Mouse (Mus musculus) cortical plate, adult 2 months (tissue): ENCODE measurements around the gene Agbl1. TPM values are rescaled to one million over a fixed set of nuclear protein-coding genes. Genes with fewer than 3 reads are reported as not detected.

Experiments
- H3K27ac ChIP-seq: fragments of 200-500 bp; 2 replicates; pipeline ENCODE4 v1.5.1; 2012; ENCODE audit warnings: low read length, control low read depth, inconsistent platforms; ENCODE audit not compliant: insufficient read depth
- H3K4me1 ChIP-seq: fragments of 200-500 bp; 2 replicates; pipeline ENCODE4 v1.6.1; 2011; ENCODE audit warnings: low read length; ENCODE audit not compliant: control insufficient read depth, insufficient read depth
- H3K4me3 ChIP-seq: fragments of 200-500 bp; 2 replicates; pipeline ENCODE4 v1.5.1; 2011; ENCODE audit warnings: mild to moderate bottlenecking, low read length, control low read depth; ENCODE audit not compliant: insufficient read depth
- CTCF ChIP-seq: fragments of 200-500 bp; IDR thresholded peaks from 2 replicates; pipeline ENCODE4 v1.5.1; 2011; ENCODE audit warnings: mild to moderate bottlenecking, control low read depth, low read length; ENCODE audit not compliant: insufficient read depth; ENCODE audit errors: extremely low read depth
- POLR2A ChIP-seq: fragments of 200-500 bp; IDR thresholded peaks from 2 replicates; pipeline ENCODE4 v1.6.1; 2011; ENCODE audit warnings: mild to moderate bottlenecking, low read length, control low read depth; ENCODE audit not compliant: insufficient read depth; ENCODE audit errors: extremely low read depth
- polyA plus RNA-seq: library from polyadenylated mRNA; depleted of rRNA; stranded (reverse); fragments of >200 nt; gene quantifications from 2 replicates; pipeline ENCODE4 v1.2.3, GENCODE M21; 2012

Agbl1 gene
- polyA plus RNA-seq, 1 experiment = 0.19 TPM

DNA sequence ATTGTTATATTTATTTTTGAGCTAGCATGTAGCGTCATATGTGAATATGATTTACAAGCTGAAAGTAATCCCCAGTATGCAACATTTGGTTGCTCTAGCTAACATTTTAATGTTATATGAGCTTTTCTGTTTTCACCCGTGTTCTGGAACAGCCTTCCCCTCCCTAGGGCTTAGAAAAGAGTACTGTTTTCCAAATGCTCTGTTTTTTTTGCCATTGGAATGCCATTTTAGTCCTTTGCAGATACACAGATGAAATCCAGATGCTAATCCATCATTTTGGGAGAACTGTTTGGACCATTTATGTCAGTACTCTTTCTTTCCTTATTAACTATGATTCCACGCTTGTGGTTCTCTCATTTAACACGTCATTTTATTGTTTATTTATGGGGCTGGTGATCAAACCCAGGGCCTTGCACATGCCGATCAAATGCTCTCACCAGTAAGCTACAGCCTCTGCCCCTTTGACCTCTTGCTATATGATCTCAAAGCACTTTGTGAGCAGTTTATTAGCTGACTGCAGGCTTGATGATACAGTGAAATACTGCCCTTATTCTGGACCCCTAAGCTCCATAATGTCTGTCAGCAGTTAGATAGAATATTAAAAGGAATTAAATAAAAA, 547.7 kb downstream of the Agbl1 start:
- TF ChIP-seq CTCF = no peak
- no peak for TF ChIP-seq POLR2A
- H3K4me1 ChIP-seq = no peaks in the 10 kb centered on the region
- H3K4me3 ChIP-seq = no peak overlapping the region
- no peak overlapping the region for H3K27ac ChIP-seq

DNA sequence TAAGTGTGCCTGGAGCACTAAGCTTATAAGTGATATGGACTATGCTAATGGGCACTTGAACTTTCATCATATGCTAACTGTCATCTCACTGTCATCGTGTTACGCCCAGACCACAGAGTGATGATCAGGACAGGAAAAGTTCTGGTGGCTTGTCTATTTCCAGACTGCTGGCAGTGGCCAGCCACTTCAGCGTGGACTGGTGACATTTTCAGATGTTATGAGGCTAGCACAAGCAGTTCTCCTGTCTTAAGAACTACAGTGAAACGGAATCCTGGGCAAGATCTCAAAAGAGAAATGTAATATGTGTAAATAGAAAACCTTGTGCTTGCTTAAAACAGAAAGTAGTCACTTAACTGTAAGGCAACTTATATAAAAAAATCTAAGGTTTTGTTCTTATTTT, 550.8 kb downstream of the Agbl1 start:
- H3K27ac ChIP-seq = no peak overlapping the region
- no peak overlapping the region for H3K4me3 ChIP-seq
- no peaks in the 10 kb centered on the region for H3K4me1 ChIP-seq
- TF ChIP-seq CTCF (no peak), POLR2A (no peak)

DNA sequence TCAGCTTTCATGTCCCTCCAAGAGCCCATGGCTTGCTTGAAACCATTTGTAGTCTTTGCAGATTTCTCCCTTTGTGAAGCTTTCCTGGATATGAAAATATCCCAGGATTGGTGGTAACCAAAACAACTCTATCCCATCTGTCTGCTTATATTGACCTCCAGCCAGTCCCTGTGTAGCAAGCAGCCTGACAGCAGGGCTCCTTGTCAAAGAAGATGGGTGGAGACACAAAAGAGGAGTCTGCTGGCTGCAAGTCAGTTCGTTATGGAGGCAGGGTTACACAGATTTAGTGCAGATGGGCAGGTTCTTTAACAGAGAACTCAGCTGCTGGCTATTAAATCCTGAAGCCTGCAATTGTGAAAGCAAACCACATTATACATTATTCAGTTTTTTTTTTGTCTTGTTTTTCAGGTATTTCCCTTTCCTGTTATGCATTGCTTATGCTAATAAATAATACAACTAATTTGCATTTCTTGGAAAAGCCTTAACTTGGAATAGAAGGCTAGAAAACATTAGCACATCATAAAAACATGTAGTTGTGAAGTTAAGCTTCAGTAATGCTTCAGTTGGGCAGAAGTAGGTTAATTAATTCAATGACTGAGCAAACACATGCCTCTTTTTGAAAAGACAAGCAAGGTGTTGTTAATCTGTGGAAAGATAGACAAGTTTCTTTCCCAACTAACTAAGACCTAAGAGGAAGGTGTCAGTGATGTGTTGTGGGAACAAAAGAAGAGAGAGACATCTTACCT, 559.0 kb downstream of the Agbl1 start:
- TF ChIP-seq CTCF (no peak), POLR2A (no peak)
- Histone ChIP-seq H3K27ac (no peak overlapping the region), H3K4me3 (no peak overlapping the region), H3K4me1 (no peaks in the 10 kb centered on the region)

DNA sequence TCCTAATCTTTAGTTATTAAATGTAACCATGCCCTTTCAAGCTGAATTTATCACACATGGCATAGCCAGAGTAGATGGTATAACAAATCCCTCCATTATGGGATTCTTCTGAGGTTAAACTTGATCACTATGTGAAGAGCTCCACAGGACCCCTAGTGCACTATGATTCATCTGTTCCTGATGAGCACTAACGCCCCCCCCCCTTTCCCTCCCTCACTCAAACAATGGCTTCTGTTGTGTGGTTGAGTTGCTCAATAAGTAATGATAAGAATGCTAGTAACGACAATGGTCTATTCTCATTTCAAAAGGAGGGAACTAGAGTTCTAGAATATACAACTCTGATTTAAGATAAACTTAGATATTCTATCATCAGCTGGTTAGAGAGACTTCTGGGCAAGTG, 560.4 kb downstream of the Agbl1 start:
- TF ChIP-seq CTCF = no peak
- Histone ChIP-seq H3K27ac (no peak overlapping the region), H3K4me3 (no peak overlapping the region), H3K4me1 (no peaks in the 10 kb centered on the region)

DNA sequence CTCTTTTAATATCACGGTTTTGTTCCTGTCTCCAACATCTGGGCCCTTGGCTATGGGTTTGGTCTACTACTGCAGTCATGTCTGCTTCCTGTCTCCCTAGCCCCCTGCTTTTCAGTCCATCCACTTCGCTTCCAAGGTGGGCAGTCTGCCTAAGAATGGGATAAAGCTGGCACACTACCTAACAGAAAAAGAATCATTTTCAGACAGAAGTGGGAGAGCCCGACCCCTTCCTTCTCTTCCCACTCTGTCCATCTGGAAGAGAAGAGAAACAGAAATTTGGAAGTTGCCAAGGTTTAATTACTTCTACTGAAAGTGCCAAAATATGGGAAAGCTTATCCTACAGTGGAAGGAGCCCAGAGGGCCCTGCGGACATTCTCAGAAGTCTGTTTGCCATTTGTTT, 561.6 kb downstream of the Agbl1 start:
- no peak overlapping the region for H3K4me3 ChIP-seq
- H3K27ac ChIP-seq = no peak overlapping the region
- no peaks in the 10 kb centered on the region for H3K4me1 ChIP-seq
- no peak for TF ChIP-seq POLR2A
- TF ChIP-seq CTCF = no peak

DNA sequence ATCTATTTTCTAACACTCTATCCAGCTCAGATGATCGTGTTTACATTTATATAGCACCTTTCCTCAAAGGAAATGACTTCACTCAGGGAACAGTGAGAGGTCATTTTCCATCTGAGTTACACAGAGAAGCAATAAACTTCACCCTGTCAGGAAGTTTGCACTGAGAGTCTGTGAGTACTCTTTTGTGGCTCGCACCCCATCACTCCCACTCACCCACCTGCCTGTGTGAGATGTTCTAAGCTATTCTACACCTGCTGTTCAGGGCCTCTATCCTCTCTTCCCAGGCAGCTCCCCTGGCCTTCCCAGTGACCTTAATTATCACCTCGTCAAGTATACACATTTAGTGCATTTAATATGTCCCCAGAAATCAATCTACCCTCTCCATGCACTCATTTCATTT, 580.3 kb downstream of the Agbl1 start:
- TF ChIP-seq POLR2A (no peak), CTCF (no peak)
- no peaks in the 10 kb centered on the region for H3K4me1 ChIP-seq
- H3K27ac ChIP-seq = no peak overlapping the region
- H3K4me3 ChIP-seq = no peak overlapping the region

DNA sequence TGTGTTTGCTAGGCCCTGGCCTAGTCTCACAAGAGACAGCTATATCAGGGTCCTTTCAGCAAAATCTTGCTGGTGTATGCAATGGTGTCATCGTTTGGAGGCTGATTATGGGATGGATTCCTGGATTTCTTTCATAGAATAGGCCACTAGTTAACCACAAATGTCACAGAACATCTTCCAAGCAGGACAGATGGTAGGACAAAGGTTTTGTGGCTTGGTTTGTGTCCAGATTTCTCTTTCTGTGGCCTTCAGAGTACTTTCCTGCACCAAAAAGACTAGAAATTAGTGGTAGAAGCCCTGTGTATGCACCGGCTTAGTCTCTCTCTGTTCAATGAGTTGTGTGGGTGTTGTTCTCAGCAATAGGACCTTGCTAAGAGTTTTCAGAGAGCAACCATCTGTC, 590.9 kb downstream of the Agbl1 start:
- Histone ChIP-seq H3K4me3 (no peak overlapping the region), H3K27ac (no peak overlapping the region), H3K4me1 (no peaks in the 10 kb centered on the region)
- TF ChIP-seq CTCF = no peak
- TF ChIP-seq POLR2A = no peak

DNA sequence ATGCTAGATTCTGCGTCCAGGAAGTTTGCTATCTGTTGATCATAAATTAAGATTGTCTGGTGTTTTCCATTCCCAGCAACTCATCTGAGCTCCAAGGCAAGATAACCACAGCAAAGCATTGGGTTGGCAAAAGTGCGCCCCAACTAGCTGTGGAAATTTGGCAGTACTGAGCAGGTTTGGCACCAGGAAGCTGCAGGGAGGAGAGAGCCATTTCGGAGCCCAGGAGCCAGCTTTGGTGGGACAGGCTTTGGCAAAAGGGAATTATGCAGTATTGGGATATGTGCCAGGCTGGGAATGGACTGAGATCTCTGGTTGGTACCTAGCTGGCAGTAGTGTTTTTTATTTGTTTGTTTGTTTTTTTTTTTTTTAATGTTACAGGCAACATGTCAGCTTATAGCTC, 612.5 kb downstream of the Agbl1 start:
- TF ChIP-seq POLR2A (no peak), CTCF (no peak)

DNA sequence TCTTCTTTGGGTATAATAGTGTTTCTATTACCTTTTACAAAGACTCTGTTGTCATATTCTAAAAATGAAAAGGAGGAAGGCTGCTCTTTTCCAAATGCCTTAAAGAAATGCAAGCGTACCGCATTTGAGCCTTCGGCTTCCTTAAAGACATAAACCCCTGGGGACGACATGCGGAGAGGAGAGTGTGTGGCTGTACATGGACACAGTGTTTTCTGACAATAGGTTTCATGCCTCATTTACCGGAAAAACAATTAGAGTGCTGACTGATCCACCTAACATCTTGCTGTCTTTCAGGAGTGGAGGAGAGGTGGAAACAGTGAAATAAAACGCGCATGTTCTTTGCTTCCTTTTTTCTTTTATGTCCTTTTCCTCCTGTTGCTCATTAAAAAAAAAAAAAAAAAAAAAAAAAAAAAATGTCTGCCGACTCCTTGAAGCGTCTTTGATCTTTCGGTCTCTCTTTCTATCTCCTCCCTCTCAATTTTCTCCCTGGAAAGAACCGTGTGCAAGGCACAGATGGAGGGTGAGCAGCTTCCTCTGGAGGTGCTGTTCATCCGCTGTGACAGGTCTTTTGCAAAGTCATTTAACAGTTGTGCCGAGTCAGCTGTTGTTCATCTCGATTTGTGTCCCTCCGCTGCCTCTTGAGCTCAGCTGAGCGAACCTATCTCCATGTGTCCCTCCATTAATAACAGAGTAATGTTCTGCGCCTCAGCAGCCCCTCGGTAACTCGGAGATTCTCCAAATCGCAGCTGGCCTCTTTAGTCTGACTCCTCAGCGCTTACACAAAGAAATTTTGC, 659.9 kb downstream of the Agbl1 start:
- Histone ChIP-seq H3K4me1 (peaks cover 1% of the 10 kb centered on the region; the same call in 1 of the 2 replicates), H3K4me3 (peak overlapping the region; percentile 34), H3K27ac (no peak overlapping the region)
- TF ChIP-seq POLR2A = no peak
- no peak for TF ChIP-seq CTCF

More for the DNA sequence above, 612.5 kb downstream of the Agbl1 start:
- Histone ChIP-seq H3K4me1 (no peaks in the 10 kb centered on the region), H3K27ac (no peak overlapping the region), H3K4me3 (no peak overlapping the region)
